Mouse (Mus musculus): ENCODE results near the gene Pcx. TPM values are rescaled to one million over a fixed set of nuclear protein-coding genes. Genes with fewer than 3 reads are reported as not detected.
"Not testable (repeated sequence)": the region's sequence is repeated elsewhere in the genome, so short reads cannot be mapped to it uniquely, and the experiment has no call there.

The Pcx gene
- total RNA-seq, 2 experiments from 2014 or later, result 2.1 to 2.3 TPM

DNA sequence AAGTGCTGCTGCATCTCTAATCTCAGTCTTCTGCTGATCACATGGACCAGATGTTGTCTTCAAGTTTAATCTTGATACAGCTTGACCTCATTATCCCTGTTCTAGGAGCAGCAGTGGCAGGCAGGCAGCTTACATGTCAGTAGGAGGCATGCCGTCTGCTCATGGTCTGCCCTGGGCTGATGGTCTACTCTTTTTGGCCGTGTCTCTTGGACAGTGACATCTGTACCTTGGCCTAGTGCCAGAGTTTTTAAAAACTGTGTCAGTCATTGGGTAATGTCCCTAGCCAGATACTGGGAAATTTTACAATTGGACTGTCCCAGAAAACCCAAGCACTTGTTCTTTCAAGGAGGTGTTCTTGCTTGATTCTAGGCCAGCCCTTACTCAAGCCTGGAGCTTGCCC, 68.5 kb downstream of the Pcx start:
- ATAC-seq (replicated peaks; ENCODE audit: poor library complexity), result no peak

DNA sequence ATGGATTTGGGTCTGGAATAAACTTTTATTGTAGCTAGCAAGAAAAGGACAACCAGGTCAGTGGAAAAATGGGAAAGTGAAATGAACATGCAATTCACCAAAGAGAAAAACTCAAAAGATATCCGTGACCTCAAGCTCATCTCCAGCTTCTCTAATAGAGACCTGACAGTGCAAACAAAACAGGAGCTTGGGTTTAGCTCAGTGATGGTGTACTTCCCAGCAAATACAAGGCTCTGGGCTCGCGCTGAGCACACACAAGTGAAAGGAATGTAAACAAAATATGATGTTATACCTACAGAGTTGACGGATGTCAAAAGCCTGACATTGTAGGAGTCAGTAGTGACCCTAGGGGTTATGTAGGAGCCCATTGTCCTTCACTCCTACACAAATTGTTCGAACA, 69.0 kb downstream of the Pcx start:
- ATAC-seq (replicated peaks; ENCODE audit: poor library complexity), result no peak

- ATAC-seq (replicated peaks; ENCODE audit: poor library complexity), result no peak
Measured at GRCm38 (mm10) chr19:4583856-4584255, 73.6 kb downstream of the Pcx start.

- not testable (repeated sequence) for ATAC-seq (replicated peaks; ENCODE audit: poor library complexity)
Measured at GRCm38 (mm10) chr19:4586783-4587182, 76.5 kb downstream of the Pcx start.

DNA sequence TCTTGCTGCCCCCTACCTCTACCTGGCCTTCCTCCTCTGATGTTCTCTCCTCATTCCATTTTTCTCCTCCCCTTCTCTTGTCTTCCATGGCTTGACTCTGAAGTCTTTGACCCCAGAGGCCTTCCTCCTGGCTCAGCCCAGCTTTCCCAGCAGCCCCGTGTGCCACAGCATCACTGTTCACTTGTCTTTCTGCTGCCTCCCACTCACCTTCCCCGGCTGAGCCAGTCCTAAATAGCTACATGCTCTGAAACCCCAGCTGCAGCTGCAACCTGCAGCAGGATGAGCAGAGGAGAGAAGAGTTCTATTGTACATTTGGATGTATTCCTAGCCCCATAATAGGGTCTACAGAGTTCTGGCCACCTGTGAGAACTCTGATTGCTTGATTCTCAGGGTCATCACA, 77.2 kb downstream of the Pcx start:
- no peak for ATAC-seq (replicated peaks; ENCODE audit: poor library complexity)

DNA sequence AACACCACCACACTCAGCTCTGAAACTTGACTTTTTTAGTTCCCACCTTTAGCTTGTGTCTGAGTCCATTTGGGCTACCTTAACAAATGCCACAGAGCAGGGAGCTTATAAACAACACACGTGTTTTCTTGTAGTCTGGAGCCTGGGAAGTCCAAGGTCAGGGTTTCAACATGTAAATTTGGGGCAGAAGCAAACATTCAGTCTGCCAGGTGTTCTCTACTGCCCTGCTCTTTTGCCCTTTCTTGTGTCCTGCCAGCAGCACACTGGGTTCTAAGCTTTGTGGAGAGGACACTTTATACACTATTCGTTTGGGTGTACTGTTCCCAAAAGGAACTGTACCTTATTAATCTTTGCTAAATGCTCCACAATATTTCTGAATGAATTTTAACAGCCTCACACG, 78.2 kb downstream of the Pcx start:
- no peak for ATAC-seq (replicated peaks; ENCODE audit: poor library complexity)

DNA sequence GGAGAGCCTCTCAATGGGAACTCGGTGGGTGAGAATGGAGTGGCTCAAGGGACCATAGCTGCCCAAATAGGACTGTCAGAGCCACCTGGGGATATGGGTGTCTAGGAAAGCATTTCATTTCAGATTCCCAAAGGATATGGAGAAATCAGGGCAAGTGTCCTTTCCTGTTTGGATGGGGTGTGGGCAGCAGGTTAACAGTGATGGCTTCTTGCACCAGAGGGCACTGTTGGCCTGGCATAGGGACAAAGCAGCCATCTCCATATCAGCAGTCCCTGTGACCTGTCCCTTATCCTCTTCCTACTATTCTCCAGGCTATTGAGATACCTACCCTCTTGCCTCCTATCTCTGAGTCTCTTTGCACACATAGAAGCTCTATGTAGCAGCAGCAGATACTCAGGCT, 78.8 kb downstream of the Pcx start:
- no peak; the same call in 1 of the 2 replicates for ATAC-seq (replicated peaks; ENCODE audit: poor library complexity)

DNA sequence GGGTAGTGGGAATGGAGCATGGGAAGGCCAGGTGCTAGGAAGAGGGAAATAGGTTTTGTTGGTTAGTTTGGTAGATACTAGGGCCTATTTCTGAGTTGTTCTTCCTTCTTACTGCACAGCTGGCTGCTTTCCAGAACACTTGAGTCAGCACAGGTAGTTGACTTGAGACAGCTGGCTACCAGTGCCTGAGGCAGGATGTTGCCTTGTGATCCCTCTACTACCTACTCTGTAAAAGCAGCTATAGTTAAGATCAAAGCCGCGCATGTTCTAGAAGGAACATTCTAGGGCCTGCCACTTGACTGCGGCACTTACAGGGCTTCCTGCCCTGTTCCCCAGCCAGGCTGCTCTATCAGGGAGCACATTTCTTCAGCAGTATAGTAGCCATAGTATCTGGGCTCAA, 79.8 kb downstream of the Pcx start:
- no peak for ATAC-seq (replicated peaks; ENCODE audit: poor library complexity)

- ATAC-seq (replicated peaks; ENCODE audit: poor library complexity), result no peak
Measured at GRCm38 (mm10) chr19:4593792-4594522, 83.7 kb downstream of the Pcx start.

DNA sequence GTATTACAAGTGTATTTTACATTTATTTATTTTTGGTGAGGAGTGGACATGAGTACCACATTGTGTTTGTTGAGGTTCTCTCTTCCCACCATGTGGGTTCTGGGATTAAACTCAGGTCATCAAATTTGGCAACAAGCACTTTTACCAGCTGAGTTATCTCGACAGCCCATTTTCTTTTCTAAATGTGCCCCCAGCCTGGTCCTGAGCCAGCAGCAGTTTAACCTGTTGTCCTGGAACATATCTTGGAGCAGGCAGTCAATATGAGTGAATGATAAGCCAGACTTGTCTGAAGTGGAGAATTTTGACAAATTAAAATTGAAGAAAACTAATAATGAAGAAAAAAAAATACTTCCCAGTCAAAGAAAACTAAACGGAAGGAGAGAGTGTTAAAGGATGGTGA, 85.8 kb downstream of the Pcx start:
- no peak for ATAC-seq (replicated peaks; ENCODE audit: poor library complexity)

DNA sequence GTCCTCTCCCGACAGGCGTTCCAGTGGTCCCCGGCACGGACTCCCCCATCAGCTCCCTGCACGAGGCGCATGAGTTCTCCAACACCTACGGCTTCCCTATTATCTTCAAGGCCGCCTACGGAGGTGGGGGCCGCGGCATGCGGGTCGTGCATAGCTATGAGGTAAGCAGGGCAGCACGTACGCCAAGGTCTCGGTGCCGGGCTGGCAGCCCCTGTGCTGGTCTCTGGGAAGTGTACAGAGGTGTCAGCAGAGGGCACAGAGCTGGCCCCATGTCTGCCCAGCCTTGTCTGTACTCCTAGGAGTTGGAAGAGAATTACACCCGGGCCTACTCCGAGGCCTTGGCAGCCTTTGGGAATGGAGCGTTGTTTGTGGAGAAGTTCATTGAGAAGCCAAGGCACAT, 92.2 kb downstream of the Pcx start:
- no peak for ATAC-seq (replicated peaks; ENCODE audit: poor library complexity)

GRCm38 (mm10) chr19:4603801-4604723, 93.8 kb downstream of the Pcx start:
- peak; percentile 95 for ATAC-seq (replicated peaks; ENCODE audit: poor library complexity)

DNA sequence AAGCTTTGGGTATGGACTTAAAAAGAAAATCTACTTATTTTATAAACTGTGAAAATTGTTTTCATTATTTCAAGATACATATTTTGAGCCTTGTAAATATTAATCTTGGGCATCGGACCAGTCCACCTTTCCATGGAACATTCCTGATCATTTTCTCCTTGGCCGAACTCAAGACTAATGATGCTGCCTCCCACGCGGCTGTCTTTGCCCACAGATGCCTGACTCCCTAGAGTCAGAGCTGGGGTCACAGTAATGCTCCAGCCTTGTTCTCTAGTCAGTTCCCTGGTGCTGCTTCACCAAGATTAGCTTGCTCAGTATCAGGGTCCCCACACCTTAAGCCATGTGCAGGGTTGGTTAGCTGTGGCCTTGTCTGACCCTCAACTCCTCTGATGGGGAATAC, 95.4 kb downstream of the Pcx start:
- ATAC-seq (replicated peaks; ENCODE audit: poor library complexity), result no peak

DNA sequence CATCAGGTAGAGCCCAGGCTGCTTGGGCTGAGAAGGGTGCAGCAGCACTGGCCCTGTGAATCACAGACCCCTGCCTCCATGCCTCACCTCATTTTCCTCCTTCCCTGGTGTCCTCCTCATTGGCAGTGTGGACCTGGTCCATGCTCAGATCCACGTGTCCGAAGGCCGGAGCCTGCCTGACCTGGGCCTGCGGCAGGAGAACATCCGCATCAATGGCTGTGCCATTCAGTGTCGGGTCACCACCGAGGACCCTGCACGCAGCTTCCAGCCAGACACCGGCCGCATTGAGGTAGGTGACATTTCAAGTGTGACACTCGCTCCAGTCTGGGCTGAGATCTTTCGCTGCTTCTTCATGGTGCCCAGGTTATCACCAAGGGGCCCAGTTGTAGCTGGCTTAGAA, 97.1 kb downstream of the Pcx start:
- no peak for ATAC-seq (replicated peaks; ENCODE audit: poor library complexity)

- ATAC-seq (replicated peaks; ENCODE audit: poor library complexity), result no peak
Measured at GRCm38 (mm10) chr19:4608511-4608910, 98.2 kb downstream of the Pcx start.

GRCm38 (mm10) chr19:4610109-4610508, 99.8 kb downstream of the Pcx start:
- no peak for ATAC-seq (replicated peaks; ENCODE audit: poor library complexity)

- no peak for ATAC-seq (replicated peaks; ENCODE audit: poor library complexity)
Measured at GRCm38 (mm10) chr19:4612181-4612961, 102.1 kb downstream of the Pcx start.

DNA sequence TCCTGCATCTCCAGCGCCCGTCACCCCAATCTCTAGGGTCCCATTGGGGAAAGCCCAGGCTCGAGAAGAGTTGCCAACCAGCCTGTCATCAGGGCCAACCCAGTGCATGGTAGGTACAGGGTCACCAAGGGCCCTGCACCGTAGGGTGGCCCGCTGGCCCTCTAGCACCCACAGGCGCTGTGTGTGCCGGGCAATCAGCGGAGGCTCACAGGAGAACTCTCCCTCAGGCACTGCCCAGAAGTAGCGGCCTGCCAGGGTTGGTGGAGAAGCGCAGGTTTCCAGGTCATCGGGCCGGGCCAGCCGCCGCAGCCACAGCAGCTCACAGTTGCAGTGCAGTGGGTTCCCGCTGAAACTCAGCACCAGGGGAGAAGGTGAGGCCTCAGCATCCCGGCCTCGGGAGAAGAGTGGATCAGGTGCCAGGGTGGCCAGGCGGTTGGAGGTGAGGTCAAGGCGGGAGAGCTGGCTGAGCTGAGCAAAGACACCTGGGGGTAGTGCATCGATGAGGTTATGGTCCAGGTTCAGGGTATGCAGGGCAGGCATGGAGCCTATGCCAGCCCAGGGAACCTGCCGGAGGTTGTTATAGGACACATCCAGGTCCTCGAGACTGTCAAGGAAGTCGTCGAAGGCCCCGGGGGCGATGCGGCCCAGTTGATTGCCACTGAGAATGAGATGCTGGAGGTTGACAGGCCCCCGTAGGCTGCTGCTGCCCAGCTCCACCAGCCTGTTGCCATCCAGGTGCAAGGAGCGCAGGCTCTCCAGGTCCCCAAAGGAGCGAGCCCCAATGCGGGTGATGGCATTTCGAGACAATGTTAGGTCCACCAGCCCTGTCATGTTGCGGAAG, 103.4 kb downstream of the Pcx start:
- no peak for ATAC-seq (replicated peaks; ENCODE audit: poor library complexity)

DNA sequence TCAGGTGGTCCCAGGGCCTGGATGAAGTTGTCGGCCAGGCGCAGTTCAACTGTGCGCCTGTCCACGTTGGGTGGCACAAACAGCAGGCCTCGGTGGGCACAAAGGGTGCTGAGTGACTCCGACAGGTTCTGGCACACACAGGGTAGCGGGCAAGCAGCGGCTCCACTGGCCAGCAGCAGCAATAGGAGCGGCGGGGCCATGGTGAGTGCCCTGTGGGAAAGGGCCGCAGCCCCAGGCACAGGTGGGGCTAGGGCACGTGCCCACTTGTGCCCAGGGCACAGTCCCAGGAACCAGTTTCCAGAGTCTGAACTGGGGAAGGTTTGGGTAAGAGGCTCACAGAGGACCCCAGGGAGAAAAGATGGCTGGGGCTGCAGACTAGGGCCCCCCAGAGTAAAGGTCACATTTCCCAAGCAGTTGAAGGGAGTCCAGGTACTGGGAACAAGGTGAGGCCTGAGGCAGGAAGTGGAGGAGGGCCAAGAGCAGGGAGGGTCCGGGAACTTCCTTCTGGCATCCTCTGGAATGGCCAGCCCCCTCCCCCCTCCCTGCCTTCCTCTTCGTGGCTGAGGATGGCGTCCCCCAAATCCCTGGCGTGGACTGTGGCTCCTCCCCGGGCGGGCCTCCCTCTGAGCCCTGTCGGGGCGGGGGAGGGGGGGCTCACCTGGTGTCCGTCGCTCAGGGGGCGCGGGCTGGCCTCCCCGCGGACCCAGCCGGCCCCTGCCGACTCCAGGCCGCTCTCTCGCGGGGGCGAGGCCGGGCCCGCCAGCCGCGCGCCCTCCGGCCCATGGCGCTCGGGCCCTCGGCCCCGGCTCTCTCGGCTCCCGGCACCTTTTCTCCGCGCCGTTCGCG, 104.3 kb downstream of the Pcx start:
- ATAC-seq (replicated peaks; ENCODE audit: poor library complexity), result no peak
